Mouse (Mus musculus) olfactory bulb, adult 2 months (tissue): Measurements from ENCODE around the gene Aatk.

Source experiments
- CTCF ChIP-seq: fragments of 200-500 bp; IDR thresholded peaks from 2 replicates; pipeline ENCODE4 v1.5.1; 2012; ENCODE audit warnings: low read depth, mild to moderate bottlenecking, low read length, moderate library complexity; ENCODE audit not compliant: insufficient read depth
- POLR2A ChIP-seq: fragments of 200-500 bp; IDR thresholded peaks from 2 replicates; pipeline ENCODE4 v1.6.1; 2012; ENCODE audit warnings: mild to moderate bottlenecking, low read depth, low read length, moderate library complexity; ENCODE audit not compliant: insufficient read depth

GRCm38 (mm10) chr11:120069261-120069660 is 22.3 kb upstream of the Aatk start:
- TF ChIP-seq CTCF (no peak), POLR2A (no peak)
